Mouse (Mus musculus) cerebellum, adult 2 months (tissue): ENCODE data around the gene Rps15.

Source experiments
- CTCF ChIP-seq: fragments of 200-500 bp; IDR thresholded peaks from 2 replicates; pipeline ENCODE4 v1.5.1; 2011; ENCODE audit warnings: low read depth, mild to moderate bottlenecking, control low read depth, low read length, moderate library complexity, borderline replicate concordance; ENCODE audit not compliant: insufficient read depth
- POLR2A ChIP-seq: fragments of 200-500 bp; IDR thresholded peaks from 2 replicates; pipeline ENCODE4 v1.6.1; 2011; ENCODE audit warnings: low read length, control low read depth, borderline replicate concordance; ENCODE audit not compliant: insufficient read depth

DNA sequence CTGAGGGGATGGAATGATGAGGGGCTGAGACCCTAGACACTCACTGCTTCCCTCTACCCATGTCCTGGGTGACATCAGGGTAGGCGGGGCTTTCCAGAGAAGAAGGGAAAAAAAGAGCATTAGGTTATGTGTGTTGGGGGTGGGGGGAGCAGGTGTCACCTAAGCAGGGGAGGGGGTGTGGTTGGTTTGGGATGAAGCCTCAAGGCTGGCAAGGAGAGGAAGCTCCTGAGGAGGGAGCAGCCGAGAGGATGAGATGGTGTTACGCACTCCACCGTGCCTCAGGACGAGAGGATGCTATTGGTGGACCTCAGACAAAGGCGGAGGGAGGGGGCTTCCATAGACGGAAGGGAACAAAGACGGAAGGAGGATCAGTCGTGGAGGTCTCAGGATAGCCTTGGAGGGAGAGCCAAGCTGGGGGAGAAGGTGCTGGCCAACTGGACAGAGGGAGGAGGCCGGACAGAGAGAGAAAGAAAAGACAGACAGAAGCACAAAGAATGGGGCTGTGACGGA lies 8.5 kb downstream of the Rps15 start:
- TF ChIP-seq CTCF = no peak
- 0 out of 2 replicates have a peak, but pooled peaks have one; percentile 6 for TF ChIP-seq POLR2A
